Mouse (Mus musculus): ENCODE measurements at regions not wholly inside any gene's neighbourhood (a gene's known extent, or its start where the extent isn't known, plus 50 kb on each side); places are given as distances from the start of the nearest gene placed in this dataset.
A peak's percentile ranks its signal among the peaks of the same experiment; 100 is the strongest.

- Histone ChIP-seq H3K27ac (replicated peaks) (no peak overlapping the region), H3K27me3 (replicated peaks) (no peaks in the 10 kb centered on the region), H3K4me3 (no peak overlapping the region), H3K4me1 (peaks cover 40% of the 10 kb centered on the region), H3K4me2 (no peak overlapping the region), H3K9ac (no peak overlapping the region), H3K9me3 (no peaks in the 10 kb centered on the region), H3K36me3 (no peaks in the 10 kb centered on the region)
- WGBS, result 59% methylated on average over 10 of the region's 10 CpGs
- no peak for ATAC-seq (ENCODE audit: extremely low read depth, insufficient number of reproducible peaks, low FRiP score, low TSS enrichment)
Observed at GRCm38 (mm10) chr11:31615107-31615811, 56.4 kb downstream of the Bod1 start.

GRCm38 (mm10) chr11:31614394-31614713 is 57.3 kb downstream of the Bod1 start:
- no peak overlapping the region for H3K9ac ChIP-seq
- no peaks in the 10 kb centered on the region for H3K36me3 ChIP-seq
- whole genome bisulfite sequencing, result 69% methylated on average over 7 of the region's 7 CpGs
- H3K27me3 ChIP-seq (replicated peaks), result no peaks in the 10 kb centered on the region
- H3K9me3 ChIP-seq, result no peaks in the 10 kb centered on the region
- H3K27ac ChIP-seq (replicated peaks), result no peak overlapping the region
- ATAC-seq (ENCODE audit: extremely low read depth, insufficient number of reproducible peaks, low FRiP score, low TSS enrichment), result no peak
- H3K4me2 ChIP-seq, result peak overlapping the region; percentile 18; the same call in 1 of the 2 replicates
- peaks cover 42% of the 10 kb centered on the region for H3K4me1 ChIP-seq
- H3K4me3 ChIP-seq, result no peak overlapping the region

GRCm38 (mm10) chr11:31613688-31614393 is 57.8 kb downstream of the Bod1 start:
- 46% methylated on average over 11 of the region's 11 CpGs for WGBS
- H3K9ac ChIP-seq, result no peak overlapping the region
- no peaks in the 10 kb centered on the region for H3K9me3 ChIP-seq
- H3K27ac ChIP-seq (replicated peaks), result no peak overlapping the region
- no peaks in the 10 kb centered on the region; the same call in 1 of the 2 replicates for H3K27me3 ChIP-seq (replicated peaks)
- no peak overlapping the region for H3K4me3 ChIP-seq
- ATAC-seq (ENCODE audit: extremely low read depth, insufficient number of reproducible peaks, low FRiP score, low TSS enrichment), result no peak
- H3K4me2 ChIP-seq, result peak overlapping the region; percentile 18; the same call in 1 of the 2 replicates
- H3K36me3 ChIP-seq, result no peaks in the 10 kb centered on the region
- H3K4me1 ChIP-seq, result peaks cover 42% of the 10 kb centered on the region

- WGBS, result 85% methylated on average over 4 of the region's 4 CpGs
Observed at GRCm38 (mm10) chr11:31608458-31608857, 63.2 kb downstream of the Bod1 start.

GRCm38 (mm10) chr11:31601499-31601898 is 70.2 kb downstream of the Bod1 start:
- Histone ChIP-seq H3K27ac (replicated peaks) (no peak overlapping the region), H3K27me3 (replicated peaks) (no peaks in the 10 kb centered on the region), H3K9ac (no peak overlapping the region), H3K4me1 (peaks cover 31% of the 10 kb centered on the region), H3K9me3 (no peaks in the 10 kb centered on the region), H3K4me3 (no peak overlapping the region), H3K4me2 (no peak overlapping the region), H3K36me3 (no peaks in the 10 kb centered on the region)
- ATAC-seq (ENCODE audit: extremely low read depth, insufficient number of reproducible peaks, low FRiP score, low TSS enrichment), result no peak
- 78% methylated on average over 7 of the region's 7 CpGs for WGBS

More at GRCm38 (mm10) chr11:31608458-31608857, 63.2 kb downstream of the Bod1 start:
- H3K4me1 ChIP-seq, result peaks cover 30% of the 10 kb centered on the region
- H3K36me3 ChIP-seq, result no peaks in the 10 kb centered on the region
- no peaks in the 10 kb centered on the region for H3K9me3 ChIP-seq
- no peak for ATAC-seq (ENCODE audit: extremely low read depth, insufficient number of reproducible peaks, low FRiP score, low TSS enrichment)
- no peak overlapping the region for H3K4me2 ChIP-seq
- H3K27ac ChIP-seq (replicated peaks), result no peak overlapping the region
- H3K27me3 ChIP-seq (replicated peaks), result no peaks in the 10 kb centered on the region; the same call in 1 of the 2 replicates
- H3K4me3 ChIP-seq, result no peak overlapping the region
- H3K9ac ChIP-seq, result no peak overlapping the region

- Histone ChIP-seq H3K27ac (replicated peaks) (no peak overlapping the region), H3K4me3 (no peak overlapping the region), H3K9me3 (no peaks in the 10 kb centered on the region), H3K27me3 (replicated peaks) (no peaks in the 10 kb centered on the region), H3K9ac (no peak overlapping the region), H3K4me2 (no peak overlapping the region), H3K4me1 (peaks cover 16% of the 10 kb centered on the region), H3K36me3 (no peaks in the 10 kb centered on the region)
- 85% methylated on average over 2 of the region's 2 CpGs for WGBS
- ATAC-seq (ENCODE audit: extremely low read depth, insufficient number of reproducible peaks, low FRiP score, low TSS enrichment), result no peak
Observed at GRCm38 (mm10) chr11:31593604-31594003, 78.1 kb downstream of the Bod1 start.

- Histone ChIP-seq H3K4me1 (peaks cover 16% of the 10 kb centered on the region), H3K36me3 (no peaks in the 10 kb centered on the region), H3K27ac (replicated peaks) (no peak overlapping the region), H3K9ac (no peak overlapping the region), H3K9me3 (no peaks in the 10 kb centered on the region), H3K4me2 (no peak overlapping the region), H3K4me3 (no peak overlapping the region), H3K27me3 (replicated peaks) (no peaks in the 10 kb centered on the region)
- 54% methylated on average over 11 of the region's 11 CpGs for WGBS
- ATAC-seq (ENCODE audit: extremely low read depth, insufficient number of reproducible peaks, low FRiP score, low TSS enrichment), result 0 out of 2 replicates have a peak, but pooled peaks have one; percentile 19
Observed at GRCm38 (mm10) chr11:31592061-31592460, 79.6 kb downstream of the Bod1 start.

- Histone ChIP-seq H3K9ac (no peak overlapping the region), H3K27me3 (replicated peaks) (no peaks in the 10 kb centered on the region), H3K4me2 (no peak overlapping the region), H3K4me3 (no peak overlapping the region), H3K27ac (replicated peaks) (no peak overlapping the region), H3K4me1 (peaks cover 16% of the 10 kb centered on the region), H3K9me3 (no peaks in the 10 kb centered on the region), H3K36me3 (no peaks in the 10 kb centered on the region)
- ATAC-seq (ENCODE audit: extremely low read depth, insufficient number of reproducible peaks, low FRiP score, low TSS enrichment), result no peak
- WGBS, result 45% methylated on average over 6 of the region's 6 CpGs
Observed at GRCm38 (mm10) chr11:31591037-31591554, 80.6 kb downstream of the Bod1 start.

GRCm38 (mm10) chr11:31574941-31575340 is 96.7 kb downstream of the Bod1 start:
- no peak for ATAC-seq (ENCODE audit: extremely low read depth, insufficient number of reproducible peaks, low FRiP score, low TSS enrichment)
- no peaks in the 10 kb centered on the region for H3K36me3 ChIP-seq
- no peaks in the 10 kb centered on the region for H3K9me3 ChIP-seq
- no peak overlapping the region for H3K4me2 ChIP-seq
- H3K27ac ChIP-seq (replicated peaks), result no peak overlapping the region
- 68% methylated on average over 3 of the region's 3 CpGs for WGBS
- no peak overlapping the region for H3K9ac ChIP-seq
- H3K27me3 ChIP-seq (replicated peaks), result no peaks in the 10 kb centered on the region
- no peaks in the 10 kb centered on the region for H3K4me1 ChIP-seq
- no peak overlapping the region for H3K4me3 ChIP-seq

GRCm38 (mm10) chr11:31564742-31565510 is 106.8 kb downstream of the Bod1 start:
- ATAC-seq (ENCODE audit: extremely low read depth, insufficient number of reproducible peaks, low FRiP score, low TSS enrichment), result no peak; the same call in 1 of the 2 replicates
- no peak overlapping the region for H3K4me3 ChIP-seq
- H3K36me3 ChIP-seq, result no peaks in the 10 kb centered on the region
- H3K27me3 ChIP-seq (replicated peaks), result no peaks in the 10 kb centered on the region
- 44% methylated on average over 13 of the region's 13 CpGs for WGBS
- H3K4me2 ChIP-seq, result peak overlapping the region; percentile 35
- H3K9me3 ChIP-seq, result 0 out of 2 replicates have a peak, but pooled peaks cover 4% of the 10 kb centered on the region
- no peak overlapping the region for H3K9ac ChIP-seq
- peaks cover 21% of the 10 kb centered on the region for H3K4me1 ChIP-seq
- H3K27ac ChIP-seq (replicated peaks), result peak overlapping the region; percentile 77

All from heart, embryonic 13.5 days (tissue).